Mouse (Mus musculus): ENCODE results near the gene Itpkc. TPM values are rescaled to one million over a fixed set of nuclear protein-coding genes. Genes with fewer than 3 reads are reported as not detected.

The Itpkc gene
- polyA plus RNA-seq (2015; fragmentation: Nextera tagmentation; extraction: Ambion mirVana) = 1.2 and 1.5 TPM in 2 replicates

DNA sequence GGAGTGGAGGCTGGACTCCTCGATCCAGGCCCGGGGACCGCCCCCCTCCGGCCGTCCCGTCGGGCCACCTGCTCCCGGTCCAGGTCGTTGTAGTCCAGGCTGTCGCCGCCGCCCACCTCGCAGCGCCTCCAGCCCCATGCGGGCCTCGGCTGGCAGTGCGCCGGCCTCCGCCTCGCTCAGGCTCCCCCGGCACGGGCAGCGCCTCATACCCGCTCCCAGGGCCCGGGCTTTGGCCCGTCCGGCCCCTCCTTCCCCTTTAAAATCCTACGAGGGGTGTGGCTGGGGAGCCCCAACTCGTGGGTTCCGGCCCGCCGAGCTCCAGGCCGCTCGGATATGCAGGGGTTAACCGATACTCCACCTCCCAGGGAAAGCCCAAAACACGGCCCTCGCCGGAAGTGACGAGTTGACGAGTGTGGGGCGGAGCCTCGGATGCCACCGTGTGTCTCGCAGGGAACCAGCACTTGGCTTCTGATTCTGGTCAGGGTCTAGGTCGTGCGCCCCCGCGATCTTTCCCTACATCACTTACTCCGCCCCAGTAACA is at the start of gene Itpkc:
Gene Itpkc, minus strand, starts transcription at position 381 of the 541 bp plus-strand sequence.
- Histone ChIP-seq H3K4me1 (ENCODE audit: insufficient read depth) (peaks cover 34% of the 10 kb centered on the region), H3K9me3 (ENCODE audit: low read length) (no peaks in the 10 kb centered on the region), H3K4me2 (ENCODE audit: low read depth, low read length) (peak within 1 kb of the TSS; percentile 98), H3K4me3 (ENCODE audit: low read depth, low read length) (peak within 1 kb of the TSS; percentile 91), H3K27me3 (ENCODE audit: insufficient read depth, low read length) (no peaks in the 10 kb centered on the region), H3K36me3 (replicated peaks; ENCODE audit: insufficient read depth, low read length) (no peaks in the 10 kb centered on the region), H3K27ac (ENCODE audit: low read depth) (peak within 1 kb of the TSS; percentile 94), H3K9ac (replicated peaks) (peak within 1 kb of the TSS; percentile 88)
- peak; percentile 86 for ATAC-seq
- WGBS (ENCODE audit: insufficient replicate concordance) = under 1% methylated on average over 49 of the region's 49 CpGs
- DNase-seq = peak; percentile 96
- no peak for TF ChIP-seq EP300 (IDR thresholded peaks at IDR 0.05; ENCODE audit: low read depth)
- TF ChIP-seq CTCF (IDR thresholded peaks at IDR 0.05; ENCODE audit: low read depth) = peak; percentile 11; the same call in 1 of the 2 replicates

DNA sequence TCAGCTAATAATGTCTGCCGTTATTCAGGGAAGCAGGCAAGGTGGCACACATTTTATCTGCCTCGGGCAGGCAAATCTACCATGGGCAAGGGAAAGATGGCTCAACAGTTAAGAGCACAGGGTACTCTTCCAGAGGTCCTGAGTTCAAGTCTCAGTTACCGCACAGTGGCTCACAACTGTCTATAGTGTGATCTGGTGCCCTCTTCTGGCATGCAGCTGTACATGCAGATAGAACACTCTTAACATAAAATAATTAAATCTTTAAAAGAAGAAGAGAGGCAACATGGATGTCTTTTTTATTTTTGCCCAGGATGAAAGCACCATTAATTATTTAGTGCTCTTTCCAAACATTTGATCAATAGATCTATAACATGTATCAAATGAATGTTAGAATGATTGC is 48.7 kb upstream of the Itpkc start:
- H3K9me3 ChIP-seq (ENCODE audit: low read length) = no peaks in the 10 kb centered on the region
- ATAC-seq (no peak), DNase-seq (no peak)
- no peak overlapping the region for H3K27ac ChIP-seq (ENCODE audit: low read depth)
- no peaks in the 10 kb centered on the region for H3K4me1 ChIP-seq (ENCODE audit: insufficient read depth)
- WGBS (ENCODE audit: insufficient replicate concordance) = 81% methylated on average over 3 of the region's 3 CpGs
- H3K4me2 ChIP-seq (ENCODE audit: low read depth, low read length) = no peak overlapping the region
- H3K27me3 ChIP-seq (ENCODE audit: insufficient read depth, low read length) = no peaks in the 10 kb centered on the region
- no peaks in the 10 kb centered on the region; the same call in 1 of the 2 replicates for H3K36me3 ChIP-seq (replicated peaks; ENCODE audit: insufficient read depth, low read length)
- no peak overlapping the region for H3K4me3 ChIP-seq (ENCODE audit: low read depth, low read length)
- H3K9ac ChIP-seq (replicated peaks) = no peak overlapping the region
- TF ChIP-seq CTCF (IDR thresholded peaks at IDR 0.05; ENCODE audit: low read depth) = peak; percentile 62
- TF ChIP-seq EP300 (IDR thresholded peaks at IDR 0.05; ENCODE audit: low read depth) = no peak

DNA sequence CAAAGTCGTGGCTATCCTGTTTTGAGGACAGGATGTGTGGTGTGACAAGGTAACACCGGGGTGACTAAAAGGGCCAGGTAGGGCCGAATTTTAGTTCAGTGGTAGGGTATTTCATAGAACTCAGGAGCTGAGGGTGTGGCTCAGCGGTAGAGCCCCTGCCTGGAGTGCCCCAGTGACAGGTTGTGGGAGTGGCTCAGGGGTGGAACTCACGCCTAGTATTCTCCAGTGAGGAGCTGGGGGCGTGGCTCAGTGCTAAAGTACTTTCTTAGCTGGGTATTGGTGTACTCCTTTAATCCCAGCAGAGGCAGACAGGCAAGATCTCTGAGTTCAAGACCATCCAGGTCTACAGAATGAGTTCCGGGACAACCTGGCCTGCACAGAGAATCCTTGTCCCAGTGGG is 47.6 kb upstream of the Itpkc start:
- no peak for ATAC-seq
- no peak for DNase-seq
- no peaks in the 10 kb centered on the region for H3K27me3 ChIP-seq (ENCODE audit: insufficient read depth, low read length)
- H3K36me3 ChIP-seq (replicated peaks; ENCODE audit: insufficient read depth, low read length) = no peaks in the 10 kb centered on the region; the same call in 1 of the 2 replicates
- no peak overlapping the region for H3K4me3 ChIP-seq (ENCODE audit: low read depth, low read length)
- no peaks in the 10 kb centered on the region for H3K4me1 ChIP-seq (ENCODE audit: insufficient read depth)
- H3K4me2 ChIP-seq (ENCODE audit: low read depth, low read length) = no peak overlapping the region
- 41% methylated on average over 7 of the region's 7 CpGs for WGBS (ENCODE audit: insufficient replicate concordance)
- H3K9ac ChIP-seq (replicated peaks) = no peak overlapping the region
- H3K27ac ChIP-seq (ENCODE audit: low read depth) = no peak overlapping the region
- H3K9me3 ChIP-seq (ENCODE audit: low read length) = no peaks in the 10 kb centered on the region
- TF ChIP-seq EP300 (IDR thresholded peaks at IDR 0.05; ENCODE audit: low read depth) = no peak

DNA sequence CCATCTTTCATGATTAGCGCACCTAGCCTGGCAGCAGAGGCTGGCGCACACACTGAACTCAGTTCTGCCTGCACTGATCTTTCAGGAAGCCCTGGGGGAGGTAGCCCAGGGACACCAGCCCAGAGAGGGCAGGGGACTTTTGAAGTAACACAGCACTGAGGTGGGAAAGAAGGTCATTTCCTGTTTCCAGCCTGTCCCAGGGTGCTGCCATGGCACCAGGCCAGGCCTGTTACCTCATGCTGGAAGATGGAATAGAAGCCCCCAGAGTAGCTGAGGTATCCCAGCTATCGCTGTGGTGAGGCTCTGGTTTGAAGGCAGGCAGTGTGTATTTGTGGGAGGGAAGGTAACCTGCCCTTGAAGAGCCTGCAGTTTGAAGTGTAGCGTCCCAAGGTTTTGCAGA is 46.5 kb upstream of the Itpkc start:
- no peaks in the 10 kb centered on the region for H3K9me3 ChIP-seq (ENCODE audit: low read length)
- no peaks in the 10 kb centered on the region for H3K27me3 ChIP-seq (ENCODE audit: insufficient read depth, low read length)
- no peak overlapping the region for H3K4me3 ChIP-seq (ENCODE audit: low read depth, low read length)
- no peaks in the 10 kb centered on the region; the same call in 1 of the 2 replicates for H3K36me3 ChIP-seq (replicated peaks; ENCODE audit: insufficient read depth, low read length)
- DNase-seq (no peak), ATAC-seq (no peak)
- H3K4me1 ChIP-seq (ENCODE audit: insufficient read depth) = no peaks in the 10 kb centered on the region
- 78% methylated on average over 4 of the region's 4 CpGs for WGBS (ENCODE audit: insufficient replicate concordance)
- H3K27ac ChIP-seq (ENCODE audit: low read depth) = no peak overlapping the region
- TF ChIP-seq EP300 (IDR thresholded peaks at IDR 0.05; ENCODE audit: low read depth) (no peak), CTCF (IDR thresholded peaks at IDR 0.05; ENCODE audit: low read depth) (no peak)
- H3K9ac ChIP-seq (replicated peaks) = no peak overlapping the region
- no peak overlapping the region for H3K4me2 ChIP-seq (ENCODE audit: low read depth, low read length)

DNA sequence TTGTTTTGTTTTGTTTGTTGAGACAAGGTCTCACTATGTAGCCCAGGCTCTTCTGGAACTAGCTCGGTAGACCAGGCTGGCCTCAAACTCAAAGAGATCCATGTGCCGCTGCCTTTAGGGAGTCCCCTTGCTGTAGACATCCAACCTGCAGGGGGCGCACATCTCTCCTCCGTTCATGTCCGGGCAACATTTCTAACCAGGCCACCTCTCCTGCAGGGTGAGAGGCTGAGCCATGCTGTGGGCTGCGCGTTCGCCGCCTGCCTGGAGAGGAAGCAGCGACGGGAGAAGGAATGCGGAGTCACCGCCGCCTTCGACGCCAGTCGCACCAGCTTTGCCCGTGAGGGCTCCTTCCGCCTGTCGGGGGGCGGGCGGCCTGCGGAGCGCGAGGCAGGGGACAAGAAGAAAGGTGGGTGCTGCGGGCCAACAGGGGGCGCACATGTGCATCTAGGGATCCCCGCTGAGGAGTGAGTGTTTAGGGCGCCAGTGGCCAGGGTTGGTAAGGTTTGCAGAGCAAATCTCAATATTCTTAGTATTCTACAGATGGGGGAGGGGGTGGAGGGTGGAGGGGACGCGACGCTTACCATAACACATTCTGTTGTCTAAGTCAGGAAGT is 45.4 kb upstream of the Itpkc start:
- Histone ChIP-seq H3K36me3 (replicated peaks; ENCODE audit: insufficient read depth, low read length) (peaks cover under 1% of the 10 kb centered on the region; the same call in 1 of the 2 replicates), H3K4me2 (ENCODE audit: low read depth, low read length) (peak overlapping the region; percentile 38; the same call in 1 of the 2 replicates), H3K4me3 (ENCODE audit: low read depth, low read length) (no peak overlapping the region), H3K4me1 (ENCODE audit: insufficient read depth) (no peaks in the 10 kb centered on the region), H3K9ac (replicated peaks) (no peak overlapping the region), H3K27ac (ENCODE audit: low read depth) (no peak overlapping the region), H3K9me3 (ENCODE audit: low read length) (no peaks in the 10 kb centered on the region), H3K27me3 (ENCODE audit: insufficient read depth, low read length) (no peaks in the 10 kb centered on the region)
- ATAC-seq (peak; percentile 54), DNase-seq (peak; percentile 71)
- 63% methylated on average over 32 of the region's 32 CpGs for WGBS (ENCODE audit: insufficient replicate concordance)
- TF ChIP-seq CTCF (IDR thresholded peaks at IDR 0.05; ENCODE audit: low read depth) = peak; percentile 64
- no peak for TF ChIP-seq EP300 (IDR thresholded peaks at IDR 0.05; ENCODE audit: low read depth)

DNA sequence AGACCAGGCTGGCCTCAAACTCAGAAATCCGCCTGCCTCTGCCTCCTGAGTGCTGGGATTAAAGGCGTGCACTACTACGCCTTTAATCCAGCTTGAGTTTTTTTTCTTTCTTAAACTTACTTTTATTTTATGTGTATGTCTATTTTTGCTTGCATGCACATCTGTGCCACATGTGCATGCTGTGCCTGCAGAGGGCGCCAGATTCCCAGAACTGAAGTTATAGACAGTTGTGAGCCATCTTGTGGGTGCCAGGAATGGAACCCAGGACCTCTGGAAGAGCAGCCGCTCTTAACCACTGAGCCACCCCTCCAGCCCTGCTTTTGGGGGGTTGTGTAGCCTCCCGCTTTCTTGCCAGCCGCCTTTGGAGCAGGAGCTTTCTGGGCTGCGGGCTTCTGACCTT is 43.0 kb upstream of the Itpkc start:
- no peaks in the 10 kb centered on the region for H3K27me3 ChIP-seq (ENCODE audit: insufficient read depth, low read length)
- DNase-seq = no peak
- WGBS (ENCODE audit: insufficient replicate concordance) = 88% methylated on average over 8 of the region's 8 CpGs

More for the DNA sequence above, 43.0 kb upstream of the Itpkc start:
- Histone ChIP-seq H3K9me3 (ENCODE audit: low read length) (no peaks in the 10 kb centered on the region), H3K4me2 (ENCODE audit: low read depth, low read length) (no peak overlapping the region), H3K36me3 (replicated peaks; ENCODE audit: insufficient read depth, low read length) (peaks cover 3% of the 10 kb centered on the region; the same call in 1 of the 2 replicates), H3K4me3 (ENCODE audit: low read depth, low read length) (no peak overlapping the region), H3K9ac (replicated peaks) (no peak overlapping the region), H3K4me1 (ENCODE audit: insufficient read depth) (no peaks in the 10 kb centered on the region), H3K27ac (ENCODE audit: low read depth) (no peak overlapping the region)
- TF ChIP-seq EP300 (IDR thresholded peaks at IDR 0.05; ENCODE audit: low read depth) (no peak), CTCF (IDR thresholded peaks at IDR 0.05; ENCODE audit: low read depth) (peak; percentile 25; the same call in 1 of the 2 replicates)
- ATAC-seq = no peak
